Mouse (Mus musculus): ENCODE data around the gene Nfib.

GRCm38 (mm10) chr4:82496383-82496782 is 209.2 kb downstream of the Nfib start:
- no peak for TF ChIP-seq CTCF (IDR thresholded peaks at IDR 0.05; ENCODE audit: borderline replicate concordance, extremely low read depth, insufficient read depth, insufficient read length)
- TF ChIP-seq POLR2A (IDR thresholded peaks at IDR 0.05; ENCODE audit: borderline replicate concordance, extremely low read depth, insufficient read depth, insufficient read length, poor library complexity, severe bottlenecking): no peak
